Mouse (Mus musculus) small intestine, adult 2 months (tissue): ENCODE measurements around the gene Wdr89.

ENCODE experiments used
- CTCF ChIP-seq: fragments of 200-500 bp; IDR thresholded peaks from 2 replicates; pipeline ENCODE4 v1.5.1; 2012; ENCODE audit warnings: low read depth, mild to moderate bottlenecking, control low read depth, inconsistent platforms, low read length, moderate library complexity, mixed read lengths; ENCODE audit not compliant: insufficient replicate concordance, insufficient read length; ENCODE audit errors: extremely low read depth
- POLR2A ChIP-seq: fragments of 200-500 bp; IDR thresholded peaks from 2 replicates; pipeline ENCODE4 v1.6.1; 2012; ENCODE audit warnings: low read depth, mild to moderate bottlenecking, control low read depth, inconsistent platforms, low read length, moderate library complexity

DNA sequence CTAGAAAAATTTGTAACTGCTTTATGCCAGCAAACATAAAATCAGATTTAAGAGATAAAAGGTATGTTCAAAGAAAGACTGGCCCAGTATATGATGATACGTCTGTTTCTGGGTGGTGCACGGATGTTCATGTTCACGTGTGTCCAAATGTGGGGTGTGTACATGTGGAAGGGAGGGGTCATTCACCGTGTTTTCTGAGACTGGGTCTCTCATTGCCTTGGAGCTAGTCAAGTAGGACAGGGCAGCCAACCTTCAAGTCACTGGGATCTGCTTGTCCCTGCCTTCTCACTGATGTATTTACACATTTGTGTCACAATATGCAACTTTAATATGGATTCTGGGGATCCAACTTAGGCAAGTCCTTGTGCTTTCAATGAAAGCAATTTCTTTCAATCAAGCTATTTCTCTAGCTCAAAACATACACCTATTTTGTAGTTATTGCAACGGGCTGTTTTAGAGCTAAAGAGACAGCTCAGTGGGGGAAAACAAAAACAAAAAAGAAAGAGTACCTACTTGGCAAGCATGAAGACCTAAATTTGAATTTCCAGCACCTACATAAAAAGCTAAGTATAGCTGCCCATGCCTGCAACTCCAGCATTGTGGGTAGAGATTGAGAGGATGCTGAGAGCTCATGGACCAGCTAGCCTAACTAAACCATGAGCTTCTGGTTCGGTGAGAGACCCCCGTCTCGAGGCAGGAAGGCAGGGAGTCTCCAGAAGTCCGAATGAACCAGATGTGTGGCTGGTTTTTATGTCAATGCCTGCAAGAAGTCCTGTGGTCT lies 41.4 kb upstream of the Wdr89 start:
- TF ChIP-seq CTCF (no peak), POLR2A (no peak)
